Mouse (Mus musculus): ENCODE measurements around the gene Lrp1.
"Not testable (repeated sequence)": the region's sequence is repeated elsewhere in the genome, so short reads cannot be mapped to it uniquely, and the experiment has no call there.

Gene Lrp1

DNA sequence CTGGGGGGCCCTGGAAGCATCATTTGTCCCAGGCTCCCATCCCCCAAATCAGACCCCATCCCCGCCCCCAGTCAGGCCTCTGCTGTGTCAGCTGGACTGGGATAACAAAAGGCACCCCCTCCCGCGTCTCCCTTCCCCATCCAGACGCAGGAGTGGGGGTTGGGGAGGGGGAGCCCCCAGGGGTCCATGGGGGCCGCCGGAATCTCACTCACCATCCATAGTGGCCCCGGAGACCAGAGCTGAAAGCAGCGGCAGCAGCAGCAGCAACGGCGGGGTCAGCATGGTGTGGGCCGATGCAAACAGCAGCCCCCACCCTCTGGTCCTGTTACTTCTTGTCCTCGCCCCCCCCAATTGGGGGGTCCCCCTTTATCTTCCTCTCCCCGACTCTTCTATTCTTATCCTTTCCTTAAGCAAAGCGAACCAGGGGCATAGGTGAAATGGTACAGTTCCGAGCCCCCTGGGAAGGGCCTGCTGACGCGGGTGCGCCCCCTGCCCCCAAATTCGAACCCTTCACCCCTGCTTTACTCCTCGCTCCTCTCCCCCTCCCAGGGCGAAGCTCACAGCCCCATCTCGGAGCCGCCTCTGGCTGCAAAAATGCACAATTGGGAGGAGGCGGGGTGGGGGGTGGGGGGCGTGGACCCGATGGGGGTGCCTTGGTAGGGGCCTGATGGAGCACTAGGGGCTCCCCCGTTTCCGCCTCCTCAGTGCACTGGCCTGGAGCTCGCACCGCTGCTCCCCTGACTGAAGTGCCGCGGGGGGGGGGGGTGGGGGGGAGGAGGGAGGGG lies at the start of gene Lrp1:
Gene Lrp1, minus strand, starts transcription at position 743 of the 785 bp plus-strand sequence.
- peak in 1 of 2 experiments; percentile 35 for DNase-seq (ENCODE audit: low spot score in 2 of 2)

DNA sequence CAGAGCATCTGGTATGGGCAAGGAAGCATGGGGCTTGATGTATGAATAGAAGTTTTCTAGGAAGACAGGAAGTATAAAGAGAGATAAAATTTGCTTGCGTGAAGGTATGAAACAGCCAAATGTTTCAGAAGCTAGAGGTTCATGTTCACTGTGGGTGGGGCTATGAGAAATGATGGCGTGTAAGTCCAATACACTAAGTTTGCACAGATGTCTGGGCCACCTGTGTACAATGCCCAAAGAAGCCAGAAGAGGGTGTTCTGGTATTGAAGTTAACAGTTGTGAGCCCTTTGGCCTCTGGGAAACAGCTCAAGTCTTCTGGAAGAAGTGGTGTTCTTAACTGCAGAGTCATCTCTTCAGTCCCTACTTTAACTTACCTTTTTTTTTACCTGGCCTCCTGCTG lies 49.2 kb upstream of the Lrp1 start:
- DNase-seq (ENCODE audit: low spot score in 2 of 2) = no peak

DNA sequence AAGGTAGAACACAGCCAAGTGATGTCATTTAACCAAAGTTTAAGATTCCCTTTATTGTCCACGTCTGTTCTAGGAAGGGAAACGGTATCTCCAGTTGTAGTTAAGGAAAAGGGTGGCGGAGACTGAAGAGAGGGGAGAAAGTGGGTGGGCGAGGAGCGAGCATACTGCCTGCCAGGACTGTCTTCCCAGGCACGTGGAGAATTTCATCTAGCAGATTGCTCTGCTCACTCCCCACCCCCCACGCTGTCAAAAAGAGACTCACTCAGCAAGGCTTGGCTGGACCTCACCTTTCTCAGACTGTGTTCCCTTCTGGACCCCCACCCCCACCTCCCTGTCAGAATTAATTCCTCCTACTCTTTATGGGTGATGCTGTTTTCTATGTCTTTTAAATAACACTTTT lies 48.2 kb upstream of the Lrp1 start:
- peak in 1 of 2 experiments; percentile 68 for DNase-seq (ENCODE audit: low spot score in 2 of 2)

DNA sequence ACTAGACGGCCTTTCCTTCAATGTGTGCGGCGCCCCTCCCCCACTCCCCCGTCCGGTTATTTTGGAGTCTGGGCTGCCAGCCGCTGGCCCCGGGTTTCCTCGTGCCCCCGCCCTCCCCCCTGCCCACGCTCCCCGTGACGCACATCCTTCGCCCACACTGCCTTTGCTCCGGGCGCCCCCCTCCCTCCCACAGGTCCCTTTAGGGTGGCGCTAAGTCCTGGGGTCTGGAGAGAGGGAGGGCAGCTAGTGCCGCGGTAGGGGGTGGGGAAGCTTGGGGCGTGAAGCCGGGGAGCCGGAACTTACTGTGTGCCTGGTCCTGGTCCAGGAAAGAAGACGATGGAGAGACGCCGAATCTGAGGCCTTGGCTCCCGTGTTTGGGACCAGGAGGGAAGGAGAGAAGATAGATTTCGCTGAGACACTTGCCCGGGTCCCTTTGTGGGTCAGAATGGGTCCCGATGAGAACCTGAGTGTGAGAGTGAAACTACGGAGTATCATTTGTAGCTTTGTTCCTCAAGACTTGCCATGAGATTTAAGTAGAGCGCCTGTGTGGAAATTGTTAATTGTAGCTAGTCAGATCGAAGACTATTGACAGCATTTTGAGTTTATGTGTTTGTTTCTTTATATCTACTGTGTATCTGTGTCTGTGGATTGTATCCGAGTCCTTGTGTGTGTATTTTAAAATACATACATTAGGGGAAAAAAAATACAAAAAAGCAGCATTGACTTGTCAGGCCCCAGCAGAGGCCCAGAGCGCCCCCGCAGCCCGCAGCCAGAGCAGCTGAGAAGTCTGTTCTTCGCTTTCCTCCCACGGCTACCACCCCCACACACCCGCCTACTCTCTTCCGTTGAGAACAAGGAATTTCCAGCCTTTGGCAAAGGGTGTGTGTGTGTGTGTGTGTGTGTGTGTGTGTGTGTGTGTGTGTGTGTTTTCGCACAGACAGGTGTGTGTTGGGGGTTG lies 47.4 kb upstream of the Lrp1 start, which contains the start of gene Nab2:
Gene Nab2, minus strand, starts transcription at position 476 of the 958 bp plus-strand sequence.
- peak in 1 of 2 experiments; percentile 81 for DNase-seq (ENCODE audit: low spot score in 2 of 2)

DNA sequence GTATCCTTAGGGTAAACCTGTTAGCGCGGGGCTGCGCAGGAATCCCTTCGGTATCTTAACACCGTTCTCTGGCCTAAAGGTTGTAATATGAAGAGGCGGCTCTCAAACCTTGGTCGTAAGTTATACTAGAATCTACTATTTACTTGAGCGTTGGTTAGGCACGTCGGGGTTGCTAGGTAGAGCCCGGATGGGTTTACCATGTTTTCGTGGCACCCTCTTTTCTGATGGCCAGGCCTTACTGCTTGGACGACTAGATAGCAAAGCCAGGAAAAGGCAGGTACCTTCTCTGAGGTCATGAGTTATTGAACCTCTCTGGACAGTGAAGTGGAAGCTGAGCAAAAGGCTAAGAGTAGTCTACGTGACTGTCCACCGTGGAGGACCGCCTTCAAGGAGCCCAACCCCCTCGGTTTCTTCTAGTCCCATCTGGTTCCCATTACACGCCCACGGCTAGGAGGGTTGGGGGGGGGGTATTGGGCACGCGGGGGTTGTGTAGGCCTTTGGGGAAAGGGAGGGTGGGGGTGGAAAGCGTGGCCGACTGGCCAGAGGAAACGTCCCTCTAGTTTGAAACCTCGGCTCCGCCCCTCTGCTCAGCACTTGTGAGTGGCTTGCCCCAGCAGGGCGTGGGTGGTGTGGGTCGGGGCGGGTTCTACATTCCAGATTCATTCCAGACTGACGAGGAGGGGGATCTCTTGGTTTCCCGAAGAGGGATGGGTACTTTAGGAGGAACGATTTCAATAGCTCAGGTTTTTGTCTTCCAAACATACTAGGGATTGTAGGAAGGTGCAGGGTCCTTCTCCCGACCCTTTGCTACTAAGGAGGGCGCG lies 46.5 kb upstream of the Lrp1 start:
- DNase-seq (ENCODE audit: low spot score in 2 of 2) = peak in 1 of 2 experiments; percentile 72

DNA sequence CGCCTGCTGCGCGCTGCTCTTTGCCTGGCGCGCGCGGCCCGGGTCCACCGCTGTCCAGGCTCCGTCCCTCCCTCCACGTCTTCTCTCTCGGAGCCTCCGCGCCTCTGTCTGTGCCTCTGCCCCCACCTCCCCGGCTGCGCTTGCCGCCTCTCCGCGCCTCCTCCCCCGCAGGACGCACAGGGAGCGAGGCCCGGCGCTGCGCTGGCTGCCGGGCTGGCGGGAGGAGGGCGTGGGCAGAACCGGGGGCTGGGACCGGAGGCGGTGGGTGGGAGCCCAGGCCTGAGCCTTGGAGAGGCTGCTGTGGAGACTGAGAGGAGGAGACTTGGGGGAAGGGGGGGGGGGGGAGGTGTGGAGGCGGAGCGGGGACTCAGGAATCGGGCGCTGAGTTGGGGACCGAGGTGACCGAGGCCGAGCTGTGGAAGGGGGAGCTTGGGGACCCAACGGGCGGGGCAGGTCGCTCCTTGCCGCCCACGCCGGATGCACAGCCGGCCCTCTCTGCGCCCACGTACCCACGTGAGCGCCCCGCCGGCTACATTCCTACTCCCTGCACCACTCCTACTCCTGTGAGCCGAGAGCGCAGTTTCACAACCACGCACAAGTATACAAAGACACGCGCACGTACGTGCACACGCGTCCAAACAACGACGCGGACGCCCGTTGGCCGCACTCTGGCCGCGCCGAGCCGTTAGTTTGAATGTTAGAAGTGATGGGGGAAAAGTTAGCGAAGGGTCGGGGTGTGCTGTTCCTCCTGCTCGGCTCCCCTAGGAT lies 45.7 kb upstream of the Lrp1 start, which contains the start of gene Nemp1:
Gene Nemp1, plus strand, starts transcription at position 401 of the 768 bp plus-strand sequence.
- peak in 1 of 2 experiments; percentile 79 for DNase-seq (ENCODE audit: low spot score in 2 of 2)

DNA sequence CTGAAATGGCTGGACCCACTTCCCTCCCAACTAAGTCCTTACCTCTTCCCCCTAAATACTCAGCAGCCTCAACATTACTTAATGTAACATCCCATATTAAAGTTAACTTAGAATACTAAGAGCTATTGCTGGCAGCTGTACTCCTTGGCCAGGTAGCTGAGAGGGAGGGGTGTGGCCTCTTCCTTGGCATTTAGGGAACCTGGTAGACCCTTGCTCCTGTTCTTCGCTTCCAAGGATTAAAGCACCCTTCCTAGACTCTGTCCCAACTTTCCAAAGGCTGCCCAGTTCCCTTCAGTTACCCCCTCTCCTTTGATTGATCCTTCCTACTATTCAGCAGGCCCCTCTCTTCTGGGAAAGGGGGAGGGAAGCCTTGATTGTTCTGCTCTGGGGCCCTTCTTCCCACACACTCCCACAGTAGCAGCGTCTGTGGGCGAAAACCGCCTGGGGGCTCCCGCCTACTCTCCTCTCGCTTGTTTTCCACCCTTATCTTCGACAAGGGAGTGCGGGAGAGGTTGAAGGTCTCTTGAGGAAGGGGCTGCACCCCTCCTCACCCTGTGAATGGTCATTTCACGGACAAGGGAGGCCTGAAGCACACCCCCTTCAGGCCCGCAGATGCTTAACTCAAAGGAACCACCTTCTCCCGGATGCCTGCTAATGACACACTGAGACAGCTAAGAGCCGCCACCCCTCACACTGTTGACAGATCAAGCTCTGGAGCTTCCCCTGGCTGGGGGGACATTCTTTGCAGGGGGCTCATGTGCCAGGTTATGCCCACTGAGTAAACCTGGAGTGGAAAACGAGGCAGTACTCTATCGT lies 44.6 kb upstream of the Lrp1 start:
- DNase-seq (ENCODE audit: low spot score in 2 of 2) = peak in 1 of 2 experiments; percentile 26

DNA sequence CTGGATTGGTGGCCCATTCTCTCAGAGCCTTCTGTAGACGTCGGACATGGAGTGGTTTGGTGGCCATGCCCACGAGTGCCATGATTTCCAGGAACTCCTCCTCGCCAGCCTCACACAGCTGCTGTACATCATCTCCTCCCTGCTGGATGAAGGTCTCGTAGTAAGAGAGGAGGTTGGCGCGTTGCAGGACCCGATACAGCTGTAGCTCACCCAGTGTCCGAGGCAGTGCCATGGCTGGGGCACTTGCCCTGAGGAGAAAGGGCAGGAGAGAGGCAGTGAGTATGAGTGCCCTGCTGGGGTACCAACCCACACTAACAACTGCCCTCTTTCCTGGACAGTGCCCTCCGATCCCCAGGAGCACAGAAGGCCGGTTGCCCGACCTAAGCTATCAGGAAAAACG lies 43.9 kb upstream of the Lrp1 start:
- DNase-seq (ENCODE audit: low spot score in 2 of 2) = no peak

DNA sequence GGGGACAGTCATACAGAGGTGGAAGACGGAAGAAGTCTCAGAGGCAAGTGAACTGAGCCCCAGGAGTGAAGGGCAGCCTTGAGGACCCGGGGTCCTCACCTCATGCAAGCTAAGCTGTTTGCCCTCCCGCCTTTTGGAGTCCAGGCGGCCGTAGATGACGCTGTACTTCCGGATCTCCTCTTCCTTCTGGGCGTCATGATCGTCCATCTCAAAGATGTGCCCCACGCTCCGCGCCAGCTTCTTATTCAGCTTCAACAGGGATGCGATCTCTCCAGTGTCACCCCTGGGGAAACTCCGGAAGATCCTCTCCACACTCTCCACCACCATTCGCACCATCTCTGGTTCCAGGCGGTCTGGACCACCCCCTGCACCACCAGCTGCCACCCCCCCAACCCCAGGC lies 43.2 kb upstream of the Lrp1 start:
- DNase-seq (ENCODE audit: low spot score in 2 of 2) = no peak

DNA sequence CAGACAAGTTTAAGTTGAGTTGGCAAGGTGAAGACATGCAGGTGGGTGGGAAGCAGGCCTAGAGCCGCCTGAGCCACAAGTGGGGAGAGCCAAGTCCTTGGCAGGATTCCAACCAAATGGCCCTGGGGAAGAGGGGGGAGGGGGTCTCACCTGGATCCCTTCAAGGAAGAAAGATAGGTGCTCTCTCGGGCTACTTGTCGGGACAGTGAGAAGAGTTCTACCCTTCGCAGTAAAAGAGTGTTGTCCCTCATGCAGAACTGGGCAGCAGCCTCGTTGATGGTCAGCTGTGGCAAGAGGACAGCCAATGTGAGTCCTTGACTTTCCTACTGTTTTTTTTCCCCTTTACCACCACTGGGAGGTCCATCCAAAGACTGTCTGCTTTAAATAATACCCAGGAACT lies 42.6 kb upstream of the Lrp1 start:
- no peak for DNase-seq (ENCODE audit: low spot score in 2 of 2)

DNA sequence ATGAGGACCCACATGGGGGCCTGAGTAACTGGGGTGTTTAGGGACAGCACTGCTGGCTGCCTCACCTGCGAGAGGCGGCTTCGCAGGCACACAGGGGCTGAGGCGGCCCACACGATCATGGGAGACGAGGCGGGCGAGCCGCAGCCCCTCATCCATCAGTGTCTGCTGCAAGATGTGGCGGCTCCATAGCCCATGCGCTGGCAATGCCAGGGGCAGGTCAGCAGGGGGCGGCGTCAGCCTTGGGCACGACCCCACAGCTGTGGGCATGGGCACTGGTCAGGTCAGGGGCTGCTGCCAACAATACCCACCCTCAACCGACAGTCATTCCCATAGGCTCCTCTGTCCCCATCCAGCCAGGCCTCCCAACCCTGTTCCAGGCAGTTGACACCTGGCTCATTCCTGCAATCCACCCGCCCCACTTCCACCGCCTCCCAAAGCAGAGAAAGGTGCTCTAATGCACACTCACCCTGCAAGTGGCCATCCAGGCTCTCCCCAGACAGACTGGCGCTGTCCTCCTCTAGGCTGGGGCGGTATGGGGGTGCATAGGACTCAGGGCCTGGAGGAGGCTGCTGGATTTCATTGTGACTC lies 41.8 kb upstream of the Lrp1 start:
- DNase-seq (ENCODE audit: low spot score in 2 of 2) = peak in 1 of 2 experiments; percentile 44

DNA sequence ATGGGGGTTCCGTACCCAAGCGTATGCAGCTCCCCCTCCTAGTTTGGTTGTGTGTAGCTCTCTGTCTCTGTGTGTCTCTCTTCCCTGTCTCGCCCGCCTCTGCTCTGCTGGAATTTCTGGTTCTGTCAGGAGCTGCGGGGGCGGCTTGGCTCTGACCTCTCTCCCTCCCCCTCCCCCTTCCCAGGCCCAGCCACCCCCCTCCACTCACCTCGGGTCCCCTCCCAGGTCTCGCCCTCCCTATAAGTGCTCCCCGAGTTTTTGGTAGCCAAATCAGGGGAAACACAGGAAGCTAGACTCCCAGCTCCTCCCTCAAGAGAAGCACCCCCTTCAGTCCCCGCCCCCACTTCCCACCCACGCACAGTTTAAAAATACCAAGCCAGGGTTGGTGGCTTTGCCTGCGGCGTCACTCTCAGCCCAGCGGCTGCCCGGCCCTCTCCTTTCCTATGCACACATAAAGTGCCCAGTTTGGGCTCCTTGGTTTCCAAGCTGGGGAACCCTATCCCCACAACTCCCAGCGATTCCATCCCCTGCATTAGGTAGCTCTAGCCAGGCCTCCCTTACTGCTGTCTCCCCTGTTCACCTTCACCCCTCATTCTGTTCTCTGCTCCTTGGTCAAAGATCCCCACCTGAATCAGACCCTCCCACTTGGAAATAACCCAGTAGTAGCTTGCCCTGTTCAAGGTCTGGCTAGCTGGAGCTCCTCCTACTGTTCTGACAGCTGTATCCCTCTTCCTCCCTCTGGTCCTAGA lies 41.1 kb upstream of the Lrp1 start:
- peak in 1 of 2 experiments; percentile 64 for DNase-seq (ENCODE audit: low spot score in 2 of 2)

DNA sequence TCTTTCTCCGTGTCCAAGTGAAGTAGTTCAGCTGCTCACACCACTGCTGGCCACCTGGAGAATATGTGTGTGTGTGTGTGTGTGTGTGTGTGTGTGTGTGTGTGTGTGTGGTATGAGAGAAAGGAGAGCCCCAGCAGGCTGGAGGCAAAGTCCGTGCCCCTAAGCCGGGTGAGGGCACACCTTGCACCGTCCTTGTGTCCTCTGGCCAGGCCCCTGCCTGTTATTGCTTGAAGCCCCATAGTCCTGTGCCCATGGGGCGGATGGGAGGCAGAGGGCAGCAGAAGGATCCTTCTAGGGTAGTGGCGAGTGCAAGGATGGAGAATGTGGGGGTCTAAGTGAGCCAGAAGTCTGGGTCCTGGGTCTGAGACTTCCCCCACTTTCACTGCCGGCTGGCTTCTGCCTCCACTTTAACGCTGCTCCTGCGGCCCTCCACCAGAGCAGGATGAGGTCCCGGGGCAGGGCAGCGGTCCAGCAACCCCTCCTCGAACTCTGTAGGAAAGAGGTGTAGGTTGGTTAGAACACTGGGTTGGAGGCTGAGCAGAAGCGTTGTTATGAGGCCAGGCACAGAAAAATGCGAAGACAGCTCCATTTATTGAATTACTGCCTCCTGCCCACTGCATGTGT lies 40.5 kb upstream of the Lrp1 start:
- peak in 1 of 2 experiments; percentile 16 for DNase-seq (ENCODE audit: low spot score in 2 of 2)

DNA sequence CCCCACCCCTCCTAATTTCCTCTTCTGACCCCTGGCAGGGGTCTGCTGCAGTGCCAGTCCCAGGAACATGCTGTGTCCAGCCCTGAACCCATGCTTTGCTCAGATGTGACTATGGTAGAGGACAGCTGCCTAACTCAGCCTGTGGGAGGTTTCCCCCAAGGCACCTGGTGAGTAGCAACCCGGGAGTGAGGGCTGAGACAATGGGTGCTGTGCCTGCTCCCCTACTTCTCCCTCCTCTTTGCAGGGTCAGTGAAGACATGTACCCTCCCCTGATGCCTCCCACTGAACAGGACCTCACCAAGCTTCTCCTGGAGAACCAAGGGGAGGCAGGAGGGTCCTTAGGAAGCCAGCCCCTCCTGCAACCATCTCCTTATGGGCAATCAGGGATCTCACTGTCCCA lies 38.6 kb upstream of the Lrp1 start:
- DNase-seq (ENCODE audit: low spot score in 2 of 2) = no peak

DNA sequence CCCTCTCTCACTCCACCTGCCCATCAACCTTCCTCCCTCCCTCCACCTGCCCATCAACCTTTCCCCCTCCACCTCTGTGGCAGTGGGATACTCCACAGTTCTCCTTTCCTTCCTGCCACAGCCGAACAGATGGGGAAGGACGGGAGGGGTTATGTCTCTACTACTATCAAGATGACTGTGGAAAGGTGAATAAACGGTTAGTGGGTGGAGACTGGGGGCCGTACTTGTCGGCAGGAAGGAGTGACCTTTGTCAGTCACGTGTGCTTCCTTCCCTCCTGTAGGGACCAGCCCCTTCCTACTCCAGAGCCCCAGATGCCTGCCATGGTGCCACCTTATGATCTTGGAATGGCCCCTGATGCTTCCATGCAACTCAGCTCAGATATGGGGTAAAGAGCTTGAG lies 37.1 kb upstream of the Lrp1 start:
- no peak for DNase-seq (ENCODE audit: low spot score in 2 of 2)

DNA sequence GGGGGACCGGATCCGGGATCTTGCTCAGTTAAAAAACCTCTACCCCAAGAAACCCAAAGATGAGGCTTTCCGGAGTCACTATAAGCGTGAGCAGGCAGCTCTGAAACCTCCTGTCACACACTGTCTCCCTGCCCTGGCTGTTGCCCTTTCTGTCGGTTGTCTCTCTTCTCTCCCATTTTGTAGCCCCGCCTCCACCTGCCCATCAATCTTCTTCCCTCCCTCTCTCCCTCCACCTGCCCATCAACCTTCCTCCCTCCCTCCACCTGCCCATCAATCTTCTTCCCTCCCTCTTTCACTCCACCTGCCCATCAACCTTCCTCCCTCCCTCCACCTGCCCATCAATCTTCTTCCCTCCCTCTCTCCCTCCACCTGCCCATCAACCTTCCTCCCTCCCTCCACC lies 36.7 kb upstream of the Lrp1 start:
- not testable (repeated sequence) for DNase-seq (ENCODE audit: low spot score in 2 of 2)

DNA sequence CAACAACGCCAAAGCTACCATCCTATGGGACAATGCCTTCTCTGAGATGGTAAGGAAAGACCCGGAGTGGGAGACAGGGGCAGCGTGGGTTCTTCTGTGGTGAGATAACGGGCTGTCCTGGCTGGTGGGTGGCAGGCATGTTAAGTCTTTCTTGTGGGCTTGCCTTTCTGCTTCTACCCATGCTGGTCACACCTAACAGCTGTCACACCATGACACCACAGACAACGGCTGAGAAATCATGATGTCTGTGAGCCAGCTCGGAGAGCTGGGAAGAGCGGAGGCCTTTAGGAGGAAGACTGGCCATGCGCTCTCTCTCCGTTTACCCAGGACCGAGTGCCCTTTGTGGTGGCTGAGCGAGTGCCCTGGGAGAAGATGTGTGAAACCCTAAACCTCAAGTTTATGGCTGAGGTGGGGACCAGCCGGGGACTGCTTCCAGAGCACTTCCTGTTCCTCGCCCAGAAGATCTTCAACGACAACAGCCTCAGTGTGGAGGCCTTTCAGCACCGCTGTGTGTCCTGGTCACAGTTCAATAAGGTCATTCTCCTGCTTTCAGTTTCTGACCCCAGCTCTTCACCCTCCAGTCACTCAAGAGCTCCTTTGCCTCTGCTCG lies 34.1 kb upstream of the Lrp1 start:
- DNase-seq (ENCODE audit: low spot score in 2 of 2) = no peak
